Mouse (Mus musculus) limb, embryonic 10.5 days (tissue): ENCODE results near the gene Kcnip2. TPM values are rescaled to one million over a fixed set of nuclear protein-coding genes. Genes with fewer than 3 reads are reported as not detected.

Experiments
- DNase-seq: peaks from one replicate; pipeline ENCODE4 v3.0.0-alpha.2; 2017; ENCODE audit warnings: low spot score
- H3K27ac ChIP-seq: fragments of 300-500 bp; sonication (generic); 2 replicates; pipeline ENCODE4 v1.5.1; 2016; ENCODE audit warnings: mild to moderate bottlenecking
- H3K27me3 ChIP-seq: fragments of 300-500 bp; sonication (generic); 2 replicates; pipeline ENCODE4 v1.6.1; 2016; ENCODE audit warnings: low read depth, mild to moderate bottlenecking; ENCODE audit not compliant: poor library complexity, severe bottlenecking
- H3K36me3 ChIP-seq: fragments of 300-500 bp; sonication (generic); 2 replicates; pipeline ENCODE4 v1.6.1; 2016; ENCODE audit warnings: mild to moderate bottlenecking, moderate library complexity
- H3K4me1 ChIP-seq: fragments of 300-500 bp; sonication (generic); 2 replicates; pipeline ENCODE4 v1.6.1; 2016
- H3K4me3 ChIP-seq: fragments of 300-500 bp; sonication (generic); 2 replicates; pipeline ENCODE4 v1.5.1; 2016; ENCODE audit warnings: mild to moderate bottlenecking, moderate library complexity
- H3K9me3 ChIP-seq: fragments of 300-500 bp; sonication (generic); replicated peaks from 2 replicates; pipeline ENCODE4 v1.6.1; 2016; ENCODE audit warnings: mild to moderate bottlenecking
- WGBS: fragments of 180-500 bp; shearing (Covaris S2); methylation state at CpG from one replicate; pipeline ENCODE4 v1.1.7; 2016; 5-methylcytosine and 5-hydroxymethylcytosine counted together
- polyA plus RNA-seq: library from polyadenylated mRNA; unstranded; fragments of >200 nt; fragmentation: Nextera tagmentation; extraction: Ambion mirVana; gene quantifications from 2 replicates; pipeline ENCODE4 v1.2.1, GENCODE M21; 2016

The Kcnip2 gene
- polyA plus RNA-seq, 1 experiment from 2014 or later = 0.14 TPM

- Histone ChIP-seq H3K4me3 (peak within 1 kb of the TSS; percentile 94), H3K36me3 (peaks cover 49% of the 10 kb centered on the region), H3K27me3 (peaks cover 30% of the 10 kb centered on the region), H3K9me3 (no peaks in the 10 kb centered on the region), H3K27ac (peak within 1 kb of the TSS; percentile 90), H3K4me1 (peaks cover 43% of the 10 kb centered on the region)
- under 1% methylated on average over 59 of the region's 60 CpGs for WGBS
- peak; percentile 95 for DNase-seq
Observed at GRCm38 (mm10) chr19:45749243-45750043, 66.4 kb downstream of the Kcnip2 start, which contains the start of gene Npm3. TSS of gene Npm3 (minus strand) at chr19:45749591.

GRCm38 (mm10) chr19:45748691-45749242 is 67.1 kb downstream of the Kcnip2 start:
- WGBS = 2% methylated on average over 33 of the region's 33 CpGs
- DNase-seq = peak; percentile 58
- peak overlapping the region; percentile 90 for H3K27ac ChIP-seq

GRCm38 (mm10) chr19:45748206-45748605 is 67.7 kb downstream of the Kcnip2 start:
- Histone ChIP-seq H3K4me1 (peaks cover 45% of the 10 kb centered on the region), H3K36me3 (peaks cover 36% of the 10 kb centered on the region), H3K27ac (peak overlapping the region; percentile 90; the same call in 1 of the 2 replicates), H3K9me3 (no peaks in the 10 kb centered on the region), H3K4me3 (peak overlapping the region; percentile 94), H3K27me3 (peaks cover 42% of the 10 kb centered on the region)
- DNase-seq = no peak
- WGBS = 53% methylated on average over 9 of the region's 9 CpGs

More at GRCm38 (mm10) chr19:45748691-45749242, 67.1 kb downstream of the Kcnip2 start:
- H3K4me1 ChIP-seq = peaks cover 43% of the 10 kb centered on the region
- H3K36me3 ChIP-seq = peaks cover 42% of the 10 kb centered on the region
- H3K27me3 ChIP-seq = peaks cover 36% of the 10 kb centered on the region
- peak overlapping the region; percentile 94 for H3K4me3 ChIP-seq
- H3K9me3 ChIP-seq = no peaks in the 10 kb centered on the region

- H3K27ac ChIP-seq = peak overlapping the region; percentile 28; the same call in 1 of the 2 replicates
- DNase-seq = peak; percentile 89
- WGBS = 15% methylated on average over 11 of the region's 11 CpGs
- peaks cover 53% of the 10 kb centered on the region for H3K4me1 ChIP-seq
- H3K27me3 ChIP-seq = peaks cover 52% of the 10 kb centered on the region
- H3K36me3 ChIP-seq = peaks cover 27% of the 10 kb centered on the region
- H3K4me3 ChIP-seq = peak overlapping the region; percentile 17; the same call in 1 of the 2 replicates
- H3K9me3 ChIP-seq = no peaks in the 10 kb centered on the region
Observed at GRCm38 (mm10) chr19:45747028-45747867, 68.6 kb downstream of the Kcnip2 start.

- no peak overlapping the region for H3K27ac ChIP-seq
- peaks cover 60% of the 10 kb centered on the region for H3K27me3 ChIP-seq
- peaks cover 62% of the 10 kb centered on the region for H3K4me1 ChIP-seq
- peak; percentile 88 for DNase-seq
- peaks cover 18% of the 10 kb centered on the region for H3K36me3 ChIP-seq
- H3K4me3 ChIP-seq = peak overlapping the region; percentile 5; the same call in 1 of the 2 replicates
- H3K9me3 ChIP-seq = no peaks in the 10 kb centered on the region
- WGBS = 7% methylated on average over 29 of the region's 29 CpGs
Observed at GRCm38 (mm10) chr19:45746153-45747020, 69.5 kb downstream of the Kcnip2 start.

- Histone ChIP-seq H3K27me3 (peaks cover 69% of the 10 kb centered on the region), H3K36me3 (peaks cover 11% of the 10 kb centered on the region), H3K4me1 (peaks cover 69% of the 10 kb centered on the region), H3K27ac (no peak overlapping the region), H3K4me3 (peak overlapping the region; percentile 5; the same call in 1 of the 2 replicates), H3K9me3 (no peaks in the 10 kb centered on the region)
- WGBS = 2% methylated on average over 32 of the region's 32 CpGs
- peak; percentile 58 for DNase-seq
Observed at GRCm38 (mm10) chr19:45745344-45746152, 70.3 kb downstream of the Kcnip2 start.

- Histone ChIP-seq H3K4me1 (peaks cover 66% of the 10 kb centered on the region), H3K27ac (no peak overlapping the region), H3K27me3 (peaks cover 88% of the 10 kb centered on the region), H3K36me3 (peaks cover 7% of the 10 kb centered on the region), H3K4me3 (no peak overlapping the region; the same call in 1 of the 2 replicates), H3K9me3 (no peaks in the 10 kb centered on the region)
- no peak for DNase-seq
- WGBS = 13% methylated on average over 7 of the region's 7 CpGs
Observed at GRCm38 (mm10) chr19:45743619-45744018, 72.2 kb downstream of the Kcnip2 start.

- peaks cover 62% of the 10 kb centered on the region for H3K4me1 ChIP-seq
- under 1% methylated on average over 19 of the region's 44 CpGs for WGBS
- peak; percentile 59 for DNase-seq
Observed at GRCm38 (mm10) chr19:45742984-45743575, 72.8 kb downstream of the Kcnip2 start.

GRCm38 (mm10) chr19:45742218-45742983 is 73.5 kb downstream of the Kcnip2 start, which contains the start of gene Fgf8:
TSS of gene Fgf8 (minus strand) at chr19:45742915.
- H3K9me3 ChIP-seq = no peaks in the 10 kb centered on the region
- H3K4me1 ChIP-seq = peaks cover 61% of the 10 kb centered on the region
- peak within 1 kb of the TSS; percentile 59; the same call in 1 of the 2 replicates for H3K27ac ChIP-seq
- DNase-seq = peak; percentile 70
- under 1% methylated on average over 65 of the region's 68 CpGs for WGBS
- 0 out of 2 replicates have a peak, but pooled peaks cover 2% of the 10 kb centered on the region for H3K36me3 ChIP-seq
- peak within 1 kb of the TSS; percentile 57 for H3K4me3 ChIP-seq
- peaks cover 100% of the 10 kb centered on the region for H3K27me3 ChIP-seq

More at GRCm38 (mm10) chr19:45742984-45743575, 72.8 kb downstream of the Kcnip2 start:
- Histone ChIP-seq H3K36me3 (peaks cover 4% of the 10 kb centered on the region; the same call in 1 of the 2 replicates), H3K4me3 (peak overlapping the region; percentile 57), H3K27ac (0 out of 2 replicates have a peak overlapping the region, but pooled peaks have one; percentile 59), H3K27me3 (peaks cover 93% of the 10 kb centered on the region), H3K9me3 (no peaks in the 10 kb centered on the region)
